Mouse (Mus musculus) granulocyte monocyte progenitor cell, adult 5-6 weeks (primary cell): ENCODE results near the gene Ankrd28. TPM values are rescaled to one million over a fixed set of nuclear protein-coding genes. Genes with fewer than 3 reads are reported as not detected.

Experiments
- ATAC-seq: replicated peaks from 2 replicates; pipeline ENCODE4 v1.8.0; 2016; ENCODE audit warnings: mild to moderate bottlenecking, moderate TSS enrichment, inconsistent platforms; ENCODE audit not compliant: poor library complexity, severe bottlenecking
- total RNA-seq, 2 experiments: library from RNA; stranded (forward) in 1 of 2; stranded (reverse) in 1 of 2; fragments of 200-712, 200-1000 nt in 1 of 2; fragments of >200 nt in 1 of 2; fragmentation: Nextera tagmentation in 1 of 2; gene quantifications; 2 replicates each; pipeline ENCODE4 v1.2.3; 2014 to 2017

Ankrd28 gene
- total RNA-seq, 2 experiments from 2014 or later, result 153 to 197 TPM

DNA sequence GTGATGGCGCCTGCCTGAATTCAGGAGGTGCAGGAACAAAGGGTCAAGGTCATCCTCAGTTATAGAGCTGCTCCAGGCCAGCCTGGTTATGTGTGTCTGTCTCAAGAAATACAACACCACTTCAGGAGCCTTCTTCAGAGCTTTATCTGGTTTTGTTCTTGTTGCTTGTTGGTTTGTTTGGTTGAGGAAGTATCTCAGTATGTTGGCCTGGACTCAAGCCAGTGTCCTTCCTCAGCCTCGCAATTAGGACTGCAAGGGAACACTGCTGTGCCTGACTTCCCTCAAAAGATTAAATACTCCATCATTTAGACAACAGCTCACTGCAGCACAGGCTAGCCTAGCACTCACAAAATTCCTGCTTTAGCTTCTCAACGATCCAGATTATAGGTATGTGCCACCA is 109.2 kb downstream of the Ankrd28 start:
- ATAC-seq, result no peak

DNA sequence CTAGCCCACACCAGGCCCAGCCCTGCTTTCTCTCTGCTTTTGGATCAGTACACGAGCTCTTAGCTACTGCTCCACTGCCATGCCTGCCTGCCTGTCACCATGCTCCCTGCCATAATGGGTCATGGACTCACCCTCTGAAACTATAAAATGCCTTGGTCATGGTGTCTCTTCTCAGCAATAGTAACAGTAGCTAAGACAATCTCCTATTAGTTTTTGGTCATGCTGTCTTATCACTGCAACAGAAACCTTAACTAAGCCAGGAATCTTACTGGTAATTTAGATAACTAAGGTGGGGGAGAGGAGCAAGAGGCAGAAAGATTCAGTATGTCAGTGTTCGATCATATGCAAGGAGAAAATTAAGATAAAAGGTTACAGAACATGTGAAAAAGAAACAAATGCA is 112.1 kb downstream of the Ankrd28 start:
- ATAC-seq, result no peak

DNA sequence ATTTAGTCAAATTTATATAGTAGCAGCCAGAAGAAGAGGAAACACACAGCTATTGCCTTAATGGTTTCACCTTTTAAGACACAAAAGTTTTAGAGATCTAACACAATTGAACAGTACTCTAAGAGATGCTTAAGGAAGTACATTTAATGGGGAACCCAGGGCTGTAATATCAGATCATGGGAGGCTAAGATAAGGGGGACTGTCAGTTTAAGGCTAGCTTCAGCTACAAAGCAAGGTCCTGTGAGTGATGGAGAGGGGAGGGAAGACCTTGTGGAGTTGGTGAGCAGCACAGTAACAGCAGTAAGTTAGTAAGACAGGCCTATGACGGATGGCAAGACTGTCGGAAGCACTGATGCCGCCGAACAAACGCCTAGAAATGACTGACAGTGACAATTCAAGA is 113.1 kb downstream of the Ankrd28 start:
- ATAC-seq, result no peak

DNA sequence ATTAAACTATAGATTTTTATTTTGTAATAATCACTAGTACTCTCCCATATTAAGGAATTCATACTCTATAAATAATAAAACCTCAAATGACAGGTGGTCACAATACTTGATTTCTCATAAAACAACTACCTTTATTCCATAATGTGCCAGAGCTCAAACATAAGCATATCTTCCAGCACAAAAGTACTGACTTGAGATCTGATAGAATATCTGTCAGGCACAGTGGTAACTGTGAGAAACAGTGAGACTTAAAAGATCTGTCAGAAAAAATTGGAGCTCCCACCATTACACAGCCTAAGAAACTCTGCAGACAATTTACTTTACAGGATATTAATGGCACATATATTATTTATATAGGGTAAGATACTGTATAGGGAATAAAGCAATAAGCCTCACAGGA is 114.8 kb downstream of the Ankrd28 start:
- ATAC-seq, result no peak

- ATAC-seq, result no peak
These were observed 121.1 kb downstream of the Ankrd28 start for GRCm38 (mm10) chr14:31709343-31709742.

DNA sequence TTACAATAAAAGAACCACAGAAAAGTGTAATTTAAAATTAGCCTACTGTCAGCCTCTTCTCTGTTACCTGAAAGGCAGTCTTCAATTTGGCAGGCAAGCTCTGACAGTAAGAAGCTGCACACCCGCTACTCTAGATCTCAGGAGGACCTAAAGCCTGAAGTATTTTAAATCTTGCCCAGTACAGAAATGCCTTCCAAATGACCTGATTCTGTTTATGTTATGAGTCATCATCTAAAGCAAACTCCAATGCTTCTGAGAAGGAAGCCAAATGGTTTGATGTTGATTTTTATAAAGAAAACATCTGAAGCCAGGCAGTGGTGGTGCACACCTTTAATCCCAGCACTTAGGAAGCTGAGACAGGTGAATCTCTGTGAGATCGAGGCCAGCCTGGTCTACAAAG is 130.1 kb downstream of the Ankrd28 start:
- ATAC-seq, result no peak

GRCm38 (mm10) chr14:31697755-31698154 is 132.7 kb downstream of the Ankrd28 start:
- no peak for ATAC-seq

DNA sequence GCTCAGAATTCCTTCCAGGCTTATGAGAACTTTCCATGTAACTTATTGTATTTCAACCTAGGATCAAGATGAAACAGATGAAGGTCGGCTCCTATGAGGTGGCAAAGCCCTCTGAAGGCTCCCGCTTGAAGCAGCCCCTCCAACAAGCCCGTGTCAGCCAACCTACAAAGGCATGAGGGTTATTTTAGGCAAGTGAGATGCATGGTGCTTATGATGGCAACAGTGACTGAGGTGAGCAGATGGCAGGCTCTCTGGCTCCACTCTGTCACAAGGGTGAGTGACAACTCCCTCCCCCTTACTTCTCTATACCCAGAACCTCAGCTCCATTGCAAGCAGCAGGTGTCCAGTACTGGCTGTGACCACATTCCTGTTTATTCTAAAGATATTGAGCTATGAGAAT is 133.1 kb downstream of the Ankrd28 start:
- no peak for ATAC-seq

DNA sequence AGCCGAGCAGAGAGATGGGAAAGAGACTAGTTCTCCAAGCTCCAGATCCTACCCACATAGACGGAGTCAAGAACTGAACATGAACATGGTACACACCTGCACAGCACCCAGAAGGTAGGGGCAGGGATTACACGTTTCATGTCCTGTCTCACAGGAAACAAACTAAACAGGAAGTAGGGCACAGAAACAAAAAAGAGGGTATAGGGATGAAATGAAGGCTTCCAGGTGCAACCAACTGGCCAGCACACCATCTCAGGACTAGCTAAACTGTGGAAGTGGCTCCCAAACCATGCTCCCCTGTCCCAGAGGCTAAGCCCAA is 133.5 kb downstream of the Ankrd28 start:
- peak; percentile 16; the same call in 1 of the 2 replicates for ATAC-seq

GRCm38 (mm10) chr14:31696206-31696984 is 134.1 kb downstream of the Ankrd28 start:
- ATAC-seq, result peak; percentile 57

DNA sequence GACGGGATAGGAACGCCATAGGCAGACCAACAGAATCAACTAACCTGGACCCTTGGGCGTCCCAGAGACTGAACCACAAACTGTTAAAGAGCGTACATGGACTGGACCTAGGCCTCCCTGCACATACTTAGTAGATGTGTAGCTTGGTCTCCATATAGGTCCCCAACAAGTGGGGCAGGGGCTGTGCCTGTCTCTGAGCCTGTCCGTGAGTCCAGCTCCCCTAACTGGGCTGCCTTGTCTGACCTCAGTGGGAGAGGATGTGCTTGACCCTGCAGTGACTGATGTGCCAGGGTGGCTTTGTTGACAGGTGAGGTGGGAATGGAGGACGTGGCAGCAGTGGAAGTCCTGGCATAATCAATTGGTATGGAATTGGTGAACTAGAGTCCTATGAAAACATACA is 137.9 kb downstream of the Ankrd28 start:
- no peak for ATAC-seq

- no peak for ATAC-seq
These were observed 144.2 kb downstream of the Ankrd28 start for GRCm38 (mm10) chr14:31686231-31686630.

GRCm38 (mm10) chr14:31685680-31686079 is 144.8 kb downstream of the Ankrd28 start:
- ATAC-seq, result peak; percentile 71

DNA sequence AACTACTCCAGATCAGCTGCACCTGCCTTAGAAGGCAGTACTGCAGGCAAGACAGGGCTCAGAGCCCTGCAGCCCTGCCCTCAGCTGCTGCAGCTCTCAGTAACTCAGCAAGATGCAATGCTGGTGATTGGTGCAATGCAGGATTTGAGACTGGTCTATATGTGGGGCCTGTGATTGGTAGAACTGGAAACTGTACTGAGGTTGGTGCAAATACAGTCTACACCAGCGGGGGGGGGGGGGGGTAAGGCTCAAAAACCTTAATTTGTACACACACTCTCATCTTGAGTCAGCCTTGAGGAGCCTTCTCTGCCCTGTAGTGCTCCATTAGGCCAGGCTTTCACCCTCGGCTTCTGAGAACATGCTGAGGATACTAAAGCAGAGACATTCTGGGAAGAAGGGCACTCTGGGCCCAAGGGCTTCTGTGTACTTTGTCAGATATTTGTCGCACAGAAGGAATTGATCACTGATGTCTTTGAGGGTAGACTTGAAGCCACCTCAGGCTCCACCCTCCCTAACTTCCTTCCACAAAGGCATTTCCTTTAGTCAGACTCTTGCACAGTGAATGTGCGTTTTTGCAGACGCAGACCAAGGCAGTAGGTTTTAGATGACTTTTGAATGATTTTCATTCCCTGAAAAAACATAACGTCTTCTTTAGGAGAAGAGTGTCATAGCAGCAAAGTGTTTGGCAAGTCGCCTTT is 146.0 kb downstream of the Ankrd28 start:
- ATAC-seq, result peak; percentile 52

GRCm38 (mm10) chr14:31683610-31684009 is 146.8 kb downstream of the Ankrd28 start:
- ATAC-seq, result peak; percentile 81

GRCm38 (mm10) chr14:31681931-31682555 is 148.4 kb downstream of the Ankrd28 start:
- ATAC-seq, result no peak

GRCm38 (mm10) chr14:31681291-31681690 is 149.2 kb downstream of the Ankrd28 start:
- ATAC-seq, result no peak

DNA sequence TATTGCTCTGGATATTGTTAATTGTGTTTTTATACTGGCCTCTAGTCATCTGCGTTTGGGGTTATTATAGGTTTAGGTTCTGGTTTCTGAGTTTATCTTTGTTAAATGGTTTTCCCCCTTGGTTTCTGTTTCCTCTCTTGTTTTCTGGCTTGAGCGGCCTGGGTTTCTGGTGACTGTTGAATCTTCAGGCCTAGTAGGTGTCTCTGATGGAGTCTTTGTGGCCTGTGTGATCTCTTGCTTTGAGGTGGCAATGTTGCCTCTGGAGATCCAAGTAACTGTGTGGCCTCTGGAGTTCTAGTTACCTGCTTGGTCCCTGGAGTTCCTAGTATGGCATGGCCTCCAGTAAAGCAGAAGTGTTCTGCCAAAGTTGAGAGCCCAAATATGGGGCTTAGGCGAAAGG is 149.8 kb downstream of the Ankrd28 start:
- no peak for ATAC-seq

- peak; percentile 16 for ATAC-seq
These were observed 158.7 kb downstream of the Ankrd28 start for GRCm38 (mm10) chr14:31671635-31672320.

DNA sequence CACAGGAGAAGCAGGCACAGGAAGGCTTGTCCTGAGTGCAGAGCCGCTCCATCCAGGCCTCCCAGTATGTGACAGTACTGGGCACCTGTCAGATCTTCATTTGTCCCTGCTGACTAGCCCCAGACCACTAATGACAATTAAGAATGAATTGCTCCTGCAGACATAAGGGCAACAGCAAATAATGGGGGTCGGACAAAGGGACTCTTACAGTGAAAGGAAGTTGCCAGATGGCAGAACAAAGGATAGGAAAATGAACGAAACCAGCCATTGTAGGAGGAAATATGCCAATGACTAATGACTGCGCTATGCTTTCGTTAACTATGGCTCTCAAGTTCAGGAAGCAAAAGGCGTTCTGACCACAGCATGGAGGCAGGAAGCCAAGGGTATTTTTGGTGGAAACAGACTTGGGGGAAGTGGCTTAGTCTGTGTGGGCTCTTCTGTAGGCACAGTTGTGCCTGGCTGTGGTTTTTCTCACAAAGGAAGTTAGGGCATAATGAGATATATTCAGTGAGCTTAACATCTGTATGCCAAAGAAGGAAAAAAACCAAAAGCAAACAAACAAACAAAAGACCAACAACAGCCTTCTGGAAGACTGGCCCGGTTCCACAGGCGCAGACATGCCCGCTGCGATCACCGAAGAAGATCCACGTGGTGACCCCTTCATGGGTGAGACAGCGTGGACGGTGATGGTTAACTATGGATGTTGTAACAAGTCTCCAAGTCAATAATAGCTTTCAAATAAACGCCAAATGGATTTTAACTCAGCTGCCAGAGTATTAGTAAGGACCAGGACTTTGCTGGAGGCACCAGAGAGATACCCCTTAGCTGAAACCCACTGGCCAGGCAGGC is 160.6 kb downstream of the Ankrd28 start:
- ATAC-seq, result peak; percentile 77
